Mouse (Mus musculus) kidney, adult 11 months (tissue): ENCODE measurements around the gene Afg1l.

ENCODE experiments used
- DNase-seq: peaks from one replicate; pipeline ENCODE4 v3.0.0; 2022

Gene Afg1l

GRCm38 (mm10) chr10:42476774-42477475 is 1.4 kb downstream of the Afg1l start:
- DNase-seq = no peak

- DNase-seq = no peak
Observed at GRCm38 (mm10) chr10:42474946-42475514, 3.3 kb downstream of the Afg1l start.

- DNase-seq = no peak
Observed at GRCm38 (mm10) chr10:42464805-42465204, 13.6 kb downstream of the Afg1l start.

GRCm38 (mm10) chr10:42464224-42464623 is 14.1 kb downstream of the Afg1l start:
- DNase-seq = peak; percentile 38

GRCm38 (mm10) chr10:42457557-42458191 is 20.7 kb downstream of the Afg1l start:
- DNase-seq = peak; percentile 76

- DNase-seq = no peak
Observed at GRCm38 (mm10) chr10:42455981-42456380, 22.4 kb downstream of the Afg1l start.

- DNase-seq = no peak
Observed at GRCm38 (mm10) chr10:42454690-42455089, 23.7 kb downstream of the Afg1l start.

GRCm38 (mm10) chr10:42454266-42454665 is 24.1 kb downstream of the Afg1l start:
- no peak for DNase-seq

GRCm38 (mm10) chr10:42449672-42450071 is 28.7 kb downstream of the Afg1l start:
- no peak for DNase-seq

- DNase-seq = no peak
Observed at GRCm38 (mm10) chr10:42448371-42448770, 30.0 kb downstream of the Afg1l start.

- DNase-seq = no peak
Observed at GRCm38 (mm10) chr10:42446145-42446544, 32.2 kb downstream of the Afg1l start.

GRCm38 (mm10) chr10:42436842-42437805 is 41.2 kb downstream of the Afg1l start:
- DNase-seq = no peak

GRCm38 (mm10) chr10:42417530-42418174 is 60.7 kb downstream of the Afg1l start:
- no peak for DNase-seq

GRCm38 (mm10) chr10:42415821-42416470 is 62.4 kb downstream of the Afg1l start:
- no peak for DNase-seq

GRCm38 (mm10) chr10:42410748-42411537 is 67.4 kb downstream of the Afg1l start:
- peak; percentile 19 for DNase-seq

- DNase-seq = no peak
Observed at GRCm38 (mm10) chr10:42390436-42390835, 87.9 kb downstream of the Afg1l start.

GRCm38 (mm10) chr10:42388181-42388580 is 90.2 kb downstream of the Afg1l start:
- DNase-seq = no peak

- DNase-seq = no peak
Observed at GRCm38 (mm10) chr10:42384946-42385644, 93.3 kb downstream of the Afg1l start.

- DNase-seq = no peak
Observed at GRCm38 (mm10) chr10:42383708-42384107, 94.7 kb downstream of the Afg1l start.

- no peak for DNase-seq
Observed at GRCm38 (mm10) chr10:42364216-42364615, 114.1 kb downstream of the Afg1l start.
